ENCODE assay signal across 9 mouse cellular contexts in the genomic region with DNA sequence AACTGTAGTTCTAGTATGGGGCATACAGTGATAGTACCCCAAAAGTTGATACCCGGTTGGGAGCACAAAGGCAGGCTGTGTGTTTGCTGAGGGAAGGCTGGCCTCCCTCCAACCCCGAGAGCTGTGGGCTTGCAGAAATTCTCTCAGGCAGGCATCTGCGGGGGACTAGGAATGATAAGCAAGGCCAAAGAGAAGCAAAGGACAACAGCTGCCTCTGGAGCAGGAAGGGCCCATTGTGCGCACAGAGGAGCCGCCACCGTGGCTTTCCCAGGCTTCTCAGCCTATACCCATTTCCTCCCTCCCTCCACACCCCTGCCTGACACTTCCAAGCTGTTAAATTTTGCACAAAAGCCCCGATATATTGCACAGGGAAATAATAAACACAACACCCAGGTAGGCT. TPM values are rescaled to one million over a fixed set of nuclear protein-coding genes. Genes with fewer than 3 reads are reported as not detected.
DNase-seq lines count a peak whose midpoint lies in the region; ATAC-seq lines count a peak whose summit lies in the region.
"Had no signal": no experiment of that assay in that cellular context is flagged by ENCODE, and none has a peak within 500 bp of the region (broad histone marks: within the 10 kb centered on the region; RNA-seq: fewer than 3 reads in every experiment).

No protein-coding gene starts in this region.

- H3K27ac ChIP-seq in forebrain, embryonic 11.5 days (ENCODE audit: low read depth, low read length), result no peak overlapping the region
- H3K27ac ChIP-seq: lung, embryonic 15.5 days had no signal

- H3K27me3 ChIP-seq in forebrain, embryonic 11.5 days (ENCODE audit: control insufficient read depth, insufficient read depth, low read length), result no peaks in the 10 kb centered on the region

- ATAC-seq in forebrain, embryonic 11.5 days (replicated peaks; ENCODE audit: low FRiP score), result no peak

- H3K9me3 ChIP-seq in forebrain, embryonic 11.5 days (ENCODE audit: control insufficient read depth, low read length), result no peaks in the 10 kb centered on the region
- H3K9me3 ChIP-seq: lung, embryonic 15.5 days had no signal

- H3K4me1 ChIP-seq in forebrain, embryonic 11.5 days (replicated peaks; ENCODE audit: control insufficient read depth, insufficient read depth, low read length), result peaks cover 8% of the 10 kb centered on the region; the same call in 1 of the 2 replicates

- peak overlapping the region; percentile 88 for H3K4me2 ChIP-seq in forebrain, embryonic 11.5 days (ENCODE audit: low read depth, low read length, severe bottlenecking)

- 4% methylated on average over 7 of the region's 7 CpGs for WGBS in forebrain, embryonic 11.5 days

- peak; percentile 41 to 43 for DNase-seq in left cerebral cortex, postnatal 14 days (ENCODE audit: low spot score in 2 of 2)
- no peak for DNase-seq in left cerebral cortex, adult 9 months (ENCODE audit: low spot score in 2 of 2)
- DNase-seq in forebrain, embryonic 11.5 days (ENCODE audit: low spot score), result no peak
- peak; percentile 28 to 47 for DNase-seq in layer of hippocampus, postnatal 14 days (ENCODE audit: low spot score in 2 of 2)
- peak; percentile 41 for DNase-seq in right cerebral cortex, postnatal 4 days
- DNase-seq in urinary bladder, postnatal 4 days (ENCODE audit: low spot score in 2 of 2), result no peak
- DNase-seq in lung, adult 18-20 months, result no peak
- no peak for DNase-seq in kidney, postnatal 36 days

- intact Hi-C loops in left cerebral cortex, postnatal 14 days (cut with DNase I), result no loop called here

- peak overlapping the region; percentile 74; the same call in 1 of the 2 replicates for H3K9ac ChIP-seq in forebrain, embryonic 11.5 days (ENCODE audit: low read length)
- H3K9ac ChIP-seq: lung, embryonic 15.5 days had no signal

- no peaks in the 10 kb centered on the region for H3K36me3 ChIP-seq in forebrain, embryonic 11.5 days (ENCODE audit: control insufficient read depth, insufficient read depth, low read length)
- H3K36me3 ChIP-seq: lung, embryonic 15.5 days had no signal

- H3K4me3 ChIP-seq in forebrain, embryonic 11.5 days (ENCODE audit: low read depth, low read length), result peak overlapping the region; percentile 73

RNA-seq across cellular contexts. Expression of gene Spire2, which starts 1.4 kb away (rescaled TPM):
- total RNA-seq in left cerebral cortex, postnatal 14 days (2021), result 10 to 100 TPM; 16.3 to 17.1 TPM
- 12.4 and 13.4 TPM in 2 replicates for polyA plus RNA-seq in forebrain, embryonic 11.5 days (2014; fragmentation: Nextera tagmentation; extraction: Ambion mirVana)
- total RNA-seq in layer of hippocampus, postnatal 14 days (2021), result 10 to 100 TPM; 15.4 to 15.6 TPM

RNA-seq across cellular contexts. Expression of gene Fanca, which starts 15.5 kb away (rescaled TPM):
- total RNA-seq in left cerebral cortex, postnatal 14 days (2021), result 1 to 10 TPM; 4.1 to 6.5 TPM
- 46.5 and 48.6 TPM in 2 replicates for polyA plus RNA-seq in forebrain, embryonic 11.5 days (2014; fragmentation: Nextera tagmentation; extraction: Ambion mirVana)
- 1 to 10 TPM; 2.6 to 5.3 TPM for total RNA-seq in layer of hippocampus, postnatal 14 days (2021)

RNA-seq across cellular contexts. Expression of gene Tcf25, which starts 39.7 kb away (rescaled TPM):
- 100 to 1,000 TPM; 541 to 593 TPM for total RNA-seq in left cerebral cortex, postnatal 14 days (2021)
- 166 and 186 TPM in 2 replicates for polyA plus RNA-seq in forebrain, embryonic 11.5 days (2014; fragmentation: Nextera tagmentation; extraction: Ambion mirVana)
- total RNA-seq in layer of hippocampus, postnatal 14 days (2021), result 100 to 1,000 TPM; 490 to 516 TPM

Comparison
In these comparisons a context has a peak if more than half of its experiments do, and no peak if none do; other contexts are left out.
1. DNase-seq: peak in left cerebral cortex, postnatal 14 days (2 of 2), layer of hippocampus, postnatal 14 days (2 of 2) and right cerebral cortex, postnatal 4 days (single experiment); none in left cerebral cortex, adult 9 months (0 of 2), forebrain, embryonic 11.5 days (single experiment), urinary bladder, postnatal 4 days (0 of 2), lung, adult 18-20 months (0 of 2) and kidney, postnatal 36 days (0 of 2).